Mouse (Mus musculus) heart, embryonic 13.5 days (tissue): ENCODE data around the gene Ccl27a. TPM values are rescaled to one million over a fixed set of nuclear protein-coding genes. Genes with fewer than 3 reads are reported as not detected.

Experiments used
- ATAC-seq: fragments of 200-750 bp; cut with Nextera tagmentation; 2 replicates; pipeline ENCODE4 v1.8.0; 2017; ENCODE audit warnings: moderate TSS enrichment; ENCODE audit not compliant: insufficient number of reproducible peaks, low FRiP score, low TSS enrichment; ENCODE audit errors: extremely low read depth
- H3K27ac ChIP-seq: fragments of 300-500 bp; sonication (generic); replicated peaks from 2 replicates; pipeline ENCODE4 v1.5.1; 2015; ENCODE audit warnings: moderate library complexity, mild to moderate bottlenecking, inconsistent platforms
- H3K27me3 ChIP-seq: fragments of 300-500 bp; sonication (generic); replicated peaks from 2 replicates; pipeline ENCODE4 v1.6.1; 2015; ENCODE audit warnings: mild to moderate bottlenecking, inconsistent platforms
- H3K36me3 ChIP-seq: fragments of 300-500 bp; sonication (generic); 2 replicates; pipeline ENCODE4 v1.6.1; 2015; ENCODE audit warnings: mild to moderate bottlenecking, inconsistent platforms
- H3K4me1 ChIP-seq: fragments of 300-500 bp; sonication (generic); 2 replicates; pipeline ENCODE4 v1.6.1; 2015; ENCODE audit warnings: inconsistent platforms
- H3K4me2 ChIP-seq: fragments of 300-500 bp; sonication (generic); 2 replicates; pipeline ENCODE4 v1.6.1; 2015; ENCODE audit warnings: inconsistent platforms, mild to moderate bottlenecking, moderate library complexity
- H3K4me3 ChIP-seq: fragments of 300-500 bp; sonication (generic); 2 replicates; pipeline ENCODE4 v1.5.1; 2015; ENCODE audit warnings: moderate library complexity, mild to moderate bottlenecking, inconsistent platforms
- H3K9ac ChIP-seq: fragments of 300-500 bp; sonication (generic); 2 replicates; pipeline ENCODE4 v1.6.1; 2015; ENCODE audit warnings: inconsistent platforms, mild to moderate bottlenecking, moderate library complexity
- H3K9me3 ChIP-seq: fragments of 300-500 bp; sonication (generic); 2 replicates; pipeline ENCODE4 v1.6.1; 2016; ENCODE audit warnings: inconsistent platforms
- WGBS: fragments of 180-500 bp; shearing (Covaris S2); methylation state at CpG from one replicate; pipeline ENCODE4 v1.1.7; 2015; ENCODE audit warnings: mixed read lengths; 5-methylcytosine and 5-hydroxymethylcytosine counted together
- polyA plus RNA-seq: library from polyadenylated mRNA; unstranded; fragments of >200 nt; fragmentation: Nextera tagmentation; extraction: Ambion mirVana; gene quantifications from 2 replicates; pipeline ENCODE4 v1.2.1, GENCODE M21; 2015

Gene Ccl27a
- polyA plus RNA-seq, 1 experiment from 2014 or later: 44.5 TPM

GRCm38 (mm10) chr4:41722918-41723351, 51.1 kb downstream of the Ccl27a start, which contains the start of gene Dctn3:
TSS of gene Dctn3 (minus strand) at chr4:41723170.
- peaks cover 28% of the 10 kb centered on the region for H3K36me3 ChIP-seq
- peaks cover 46% of the 10 kb centered on the region for H3K27me3 ChIP-seq
- peak; percentile 84 for ATAC-seq
- H3K4me2 ChIP-seq: peak within 1 kb of the TSS; percentile 92
- no peak within 1 kb of the TSS for H3K27ac ChIP-seq
- peaks cover 16% of the 10 kb centered on the region for H3K4me1 ChIP-seq
- no peaks in the 10 kb centered on the region for H3K9me3 ChIP-seq
- peak within 1 kb of the TSS; percentile 94 for H3K9ac ChIP-seq
- peak within 1 kb of the TSS; percentile 78 for H3K4me3 ChIP-seq
- WGBS: under 1% methylated on average over 27 of the region's 27 CpGs

Other genes starting within 250 kb of the Ccl27a start
- 2.3 TPM in 2 replicates for gene Fam219a, start 204.7 kb downstream of the Ccl27a start, polyA plus RNA-seq
- gene Dnaic1, start 204.5 kb downstream of the Ccl27a start, polyA plus RNA-seq: 2.1 and 2.2 TPM in 2 replicates
- 3.9 and 5.6 TPM in 2 replicates for gene Enho, start 133.9 kb downstream of the Ccl27a start, polyA plus RNA-seq
- 2.5 and 3.9 TPM in 2 replicates for gene Cntfr, start 77.2 kb downstream of the Ccl27a start, polyA plus RNA-seq
- 137 and 146 TPM in 2 replicates for gene Il11ra1, start 74.3 kb downstream of the Ccl27a start, polyA plus RNA-seq
- gene Rpp25l, start 60.7 kb downstream of the Ccl27a start, polyA plus RNA-seq: 45.1 and 50.4 TPM in 2 replicates
- 128 and 139 TPM in 2 replicates for gene Dctn3, start 51.1 kb downstream of the Ccl27a start, polyA plus RNA-seq
- gene Arid3c, start 43.1 kb downstream of the Ccl27a start, polyA plus RNA-seq: not detected in 2 replicates
- gene Galt, start 19.0 kb downstream of the Ccl27a start, polyA plus RNA-seq: 54.1 and 61.6 TPM in 2 replicates
- gene Sigmar1, start 18.1 kb downstream of the Ccl27a start, polyA plus RNA-seq: 63.3 and 69.8 TPM in 2 replicates
- gene Gm21541, start 129.4 kb upstream of the Ccl27a start, polyA plus RNA-seq: 1.8 TPM in 1 of 2 replicates, not detected in the other
- 1.7 and 1.8 TPM in 2 replicates for gene Gm20878, start 167.3 kb upstream of the Ccl27a start, polyA plus RNA-seq
- gene Fam205a4, start 191.8 kb upstream of the Ccl27a start, polyA plus RNA-seq: 0.11 and 0.15 TPM in 2 replicates